Mouse (Mus musculus) ES-Bruce4 (cell line): Measurements from ENCODE around the gene Zcchc13.
A peak's percentile ranks its signal among the peaks of the same experiment; 100 is the strongest.

Experiments
- CTCF ChIP-seq: IDR thresholded peaks from one replicate; pipeline ENCODE4 v1.8.1; 2011; ENCODE audit warnings: low read depth, low read length
- POLR2A ChIP-seq: IDR thresholded peaks from one replicate; pipeline ENCODE4 v1.8.1; 2011; ENCODE audit warnings: low read length; ENCODE audit not compliant: insufficient read depth

DNA sequence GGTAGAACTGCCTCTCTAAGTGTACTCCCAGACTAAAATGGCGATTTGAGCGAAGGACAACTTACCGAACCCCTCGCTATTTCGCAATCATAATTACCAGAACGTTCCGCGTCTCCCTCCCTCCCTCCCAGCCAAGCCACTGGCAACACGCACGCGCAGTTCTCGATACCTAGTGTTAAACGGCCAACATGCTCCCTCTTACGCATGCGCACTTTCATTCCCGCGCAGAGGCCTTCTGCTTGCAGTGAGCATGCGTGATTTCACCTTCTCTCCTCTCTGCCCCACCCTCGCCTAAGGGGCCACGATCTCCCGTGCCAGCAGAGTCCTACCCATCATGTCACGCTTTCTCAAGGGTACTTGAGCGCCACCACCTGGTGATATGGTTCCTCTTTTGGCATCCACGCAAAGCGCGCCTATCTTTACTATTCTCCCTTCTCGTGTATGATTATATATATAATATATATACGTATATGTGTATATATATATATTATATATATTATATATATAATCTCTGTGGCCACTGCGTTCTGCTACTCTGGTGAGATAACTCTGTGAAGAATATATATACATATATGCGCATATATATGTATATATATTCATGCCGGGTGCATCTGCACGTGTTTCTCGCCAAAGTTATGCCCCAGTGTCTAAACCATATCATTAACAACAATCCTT lies 8.0 kb upstream of the Zcchc13 start:
- TF ChIP-seq CTCF, result peak; percentile 31
- TF ChIP-seq POLR2A, result peak; percentile 16
